Mouse (Mus musculus) E14TG2a.4 (cell line): ENCODE results near the gene Serping1.

Experiments used
- CTCF ChIP-seq: conservative IDR thresholded peaks from 2 replicates; pipeline ENCODE4 v1.5.1; 2014; ENCODE audit warnings: low read length
- POU5F1 ChIP-seq: IDR thresholded peaks from 2 replicates; pipeline ENCODE4 v1.6.1; 2014; ENCODE audit warnings: low read length, borderline replicate concordance

DNA sequence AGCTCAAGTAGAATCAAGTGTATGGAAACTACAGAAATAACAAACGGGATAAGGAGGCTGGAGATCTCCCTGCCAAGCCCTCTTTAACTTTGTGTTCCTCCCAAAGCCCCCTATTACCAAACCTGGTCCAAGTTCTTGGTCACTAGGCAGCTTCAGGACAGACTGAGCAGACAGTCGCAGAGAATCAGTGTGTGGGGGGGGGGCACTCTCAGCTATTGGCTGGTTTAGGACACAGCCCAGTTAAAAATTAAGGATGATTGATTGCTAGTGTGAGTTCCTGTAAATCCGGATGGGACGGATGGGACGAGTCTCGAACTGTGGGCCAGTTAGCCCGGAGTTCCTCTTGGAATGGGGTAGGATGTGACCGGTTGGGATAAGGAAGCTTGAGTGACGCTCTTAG, at the start of gene Serping1:
- TF ChIP-seq CTCF = no peak
- no peak for TF ChIP-seq POU5F1
